Mouse (Mus musculus) monocyte, adult 5-6 weeks (primary cell): ENCODE measurements around the gene Rab30. TPM values are rescaled to one million over a fixed set of nuclear protein-coding genes. Genes with fewer than 3 reads are reported as not detected.

Source experiments
- ATAC-seq: fragments of 153-309, 156-312 bp; replicated peaks from 2 replicates; pipeline ENCODE4 v1.8.0; 2017; ENCODE audit warnings: mild to moderate bottlenecking; ENCODE audit not compliant: low TSS enrichment, insufficient number of reproducible peaks, severe bottlenecking, poor library complexity, low FRiP score
- total RNA-seq: library from RNA; stranded (forward); fragments of 200-1000, 200-491, 200-594 nt; gene quantifications from 3 replicates; pipeline ENCODE4 v1.2.3, GENCODE M21; 2017

Gene Rab30
- total RNA-seq, 1 experiment from 2014 or later = 8.3 TPM

- ATAC-seq = no peak
Observed at GRCm38 (mm10) chr7:92883850-92884716, 142.7 kb downstream of the Rab30 start.

DNA sequence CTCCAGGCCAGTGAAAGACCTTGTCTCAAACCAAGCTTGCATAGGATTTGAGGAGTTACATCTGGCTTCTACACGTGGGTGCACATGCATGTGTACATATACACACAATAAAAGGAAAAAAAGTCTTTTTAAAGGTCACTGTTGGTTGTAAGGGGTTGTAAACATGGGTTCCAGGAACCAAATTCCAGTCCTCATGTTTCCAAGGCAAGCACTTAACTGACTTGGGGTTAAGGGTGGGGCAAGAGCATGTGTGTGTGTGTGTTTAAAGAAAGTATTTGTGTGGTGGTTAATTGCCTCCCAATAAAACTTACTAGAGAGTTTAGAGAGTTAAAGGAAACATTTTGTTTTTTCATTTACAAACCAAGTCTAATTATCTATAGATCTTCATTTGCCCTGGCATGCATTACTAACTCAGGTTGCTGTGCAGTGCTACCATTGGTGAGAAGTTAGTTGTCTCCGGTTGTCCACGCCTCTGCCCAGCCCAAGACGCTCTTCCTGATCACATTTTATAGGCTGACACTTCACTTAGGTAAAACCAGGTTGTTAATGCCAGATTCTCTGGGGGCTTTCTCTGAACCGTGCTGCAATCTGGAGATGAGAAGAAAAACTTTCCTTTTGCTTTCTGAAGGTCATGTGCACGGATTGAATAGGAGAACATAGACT, 143.7 kb downstream of the Rab30 start:
- ATAC-seq = no peak

DNA sequence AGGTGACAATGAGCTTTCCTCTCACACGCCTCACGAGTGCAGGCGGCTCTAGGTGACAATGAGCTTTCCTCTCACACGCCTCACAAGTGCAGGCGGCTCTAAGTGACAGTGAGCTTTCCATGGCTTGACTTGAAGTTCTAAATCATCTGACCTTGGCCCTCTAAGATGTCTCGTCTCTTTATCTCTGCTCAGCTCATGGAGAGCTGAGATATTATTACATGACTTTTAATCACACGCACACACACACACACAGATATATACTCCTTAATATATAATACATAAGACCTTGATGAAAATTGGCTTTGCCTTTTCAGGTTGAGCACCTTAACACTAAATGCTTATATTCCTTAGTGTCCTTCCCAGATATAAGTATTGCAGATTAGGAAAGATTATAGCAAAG, 145.4 kb downstream of the Rab30 start:
- ATAC-seq = no peak

DNA sequence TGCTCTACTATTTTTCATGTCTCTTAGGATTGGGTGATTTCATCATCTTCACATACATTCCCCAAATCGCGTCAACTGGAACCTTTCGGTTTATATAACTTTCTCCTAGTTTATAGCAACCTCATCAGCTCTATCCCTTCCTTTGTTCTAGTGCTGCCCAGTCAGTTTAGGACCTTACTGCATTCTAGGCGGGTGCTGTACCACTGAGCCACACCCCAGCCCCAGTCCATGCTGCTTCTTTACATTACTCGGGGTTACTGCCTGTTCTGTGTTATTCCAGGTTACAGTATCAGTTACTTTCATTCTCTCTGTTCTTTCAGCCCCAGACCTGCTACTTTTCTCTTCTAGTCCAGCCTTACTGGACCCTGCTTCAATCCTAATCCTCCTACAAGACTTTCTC, 145.8 kb downstream of the Rab30 start:
- no peak for ATAC-seq

DNA sequence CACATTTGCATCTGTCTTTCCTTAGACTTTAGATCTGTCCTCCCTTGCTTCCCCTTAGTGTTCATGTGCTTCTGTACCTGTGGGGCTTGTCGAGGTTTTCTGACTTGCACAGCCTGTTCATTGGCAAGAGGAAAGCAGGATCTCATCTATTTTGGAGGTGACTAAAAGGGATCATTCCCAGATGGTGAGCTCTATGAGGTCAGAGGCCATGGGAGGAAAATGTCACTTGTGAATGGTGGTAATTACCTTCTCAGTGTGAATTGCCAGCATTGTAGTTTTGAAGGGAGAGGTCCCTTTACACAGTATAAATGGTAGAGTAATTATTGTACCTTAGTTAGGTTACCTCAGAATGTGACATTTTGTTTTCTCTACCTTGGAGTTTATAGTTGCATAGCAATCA, 148.8 kb downstream of the Rab30 start:
- ATAC-seq = no peak

GRCm38 (mm10) chr7:92890618-92891230, 149.3 kb downstream of the Rab30 start:
- no peak for ATAC-seq

- no peak for ATAC-seq
Observed at GRCm38 (mm10) chr7:92893478-92893877, 152.1 kb downstream of the Rab30 start.

Other genes starting within 250 kb of the Rab30 start
- gene Ccdc90b, start 180.5 kb upstream of the Rab30 start, total RNA-seq = 11.1 to 13.5 TPM (median 11.2 TPM) in 3 replicates
- gene Ankrd42, start 104.5 kb upstream of the Rab30 start, total RNA-seq = not detected in 3 replicates
- 176 to 189 TPM (median 178 TPM) in 3 replicates for gene Pcf11, start 71.7 kb upstream of the Rab30 start, total RNA-seq
- 1.2 to 3.6 TPM (median 2.6 TPM) in 3 replicates for gene Ddias, start 132.6 kb downstream of the Rab30 start, total RNA-seq
- 48.1 to 63.6 TPM (median 48.4 TPM) in 3 replicates for gene Prcp, start 132.9 kb downstream of the Rab30 start, total RNA-seq